In genomic region chrX:48314530-48315079, GRCm38 (mm10) we compare ENCODE assay signal across 8 mouse cellular contexts. TPM values are rescaled to one million over a fixed set of nuclear protein-coding genes. Genes with fewer than 3 reads are reported as not detected.
DNase-seq lines count a peak whose midpoint lies in the region; ATAC-seq and TF ChIP-seq lines count a peak whose summit lies in the region.

No protein-coding gene starts in this region.

- peak; percentile 83 for ATAC-seq in heart, embryonic 11.5 days (replicated peaks; ENCODE audit: insufficient number of reproducible peaks, low FRiP score, low TSS enrichment)
- peak; percentile 85 for ATAC-seq in kidney, embryonic 16.5 days (ENCODE audit: low FRiP score, low TSS enrichment)

- no peak overlapping the region for H3K27ac ChIP-seq in embryonic fibroblast, embryonic 13.5 days (ENCODE audit: insufficient read depth, low read length)
- H3K27ac ChIP-seq in heart, embryonic 11.5 days (ENCODE audit: low read depth, low read length) = no peak overlapping the region
- H3K27ac ChIP-seq in kidney, embryonic 16.5 days (ENCODE audit: low read length) = no peak overlapping the region

- peaks cover 16% of the 10 kb centered on the region for H3K27me3 ChIP-seq in heart, embryonic 11.5 days (ENCODE audit: control insufficient read depth, insufficient read depth, low read length)
- peaks cover 10% of the 10 kb centered on the region; the same call in 1 of the 2 replicates for H3K27me3 ChIP-seq in kidney, embryonic 16.5 days (ENCODE audit: insufficient read depth, low read length)

- no peaks in the 10 kb centered on the region for H3K9me3 ChIP-seq in heart, embryonic 11.5 days (replicated peaks; ENCODE audit: control insufficient read depth, low read length)
- H3K9me3 ChIP-seq in kidney, embryonic 16.5 days (ENCODE audit: low read length) = no peaks in the 10 kb centered on the region

- H3K4me2 ChIP-seq in heart, embryonic 11.5 days = peak overlapping the region; percentile 60
- peak overlapping the region; percentile 61 for H3K4me2 ChIP-seq in kidney, embryonic 16.5 days (replicated peaks; ENCODE audit: low read depth, low read length)

- 9% methylated on average over 30 of the region's 33 CpGs for WGBS in heart, embryonic 11.5 days (ENCODE audit: insufficient replicate concordance)
- 12% methylated on average over 28 of the region's 33 CpGs for WGBS in kidney, embryonic 16.5 days

- DNase-seq in 416B (ENCODE audit: low read depth) (peak; percentile 93), liver (peak; percentile 94)
- peak; percentile 81 for DNase-seq in brain, adult 2 months (ENCODE audit: low read depth, low spot score)
- peak; percentile 52 to 72 for DNase-seq in monocyte, adult 2 months (ENCODE audit: low read depth in 1 of 2, low spot score in 2 of 2)
- DNase-seq in spleen, postnatal 14 days (ENCODE audit: low spot score in 2 of 2) = peak; percentile 83 to 84

- H3K4me1 ChIP-seq in embryonic fibroblast, embryonic 13.5 days (ENCODE audit: control insufficient read depth, insufficient read depth, low read length) = no peaks in the 10 kb centered on the region
- no peaks in the 10 kb centered on the region for H3K4me1 ChIP-seq in heart, embryonic 11.5 days (ENCODE audit: control insufficient read depth, insufficient read depth, low read length)
- no peaks in the 10 kb centered on the region for H3K4me1 ChIP-seq in kidney, embryonic 16.5 days (ENCODE audit: insufficient read depth, low read length)

- peak overlapping the region; percentile 39; the same call in 1 of the 2 replicates for H3K9ac ChIP-seq in heart, embryonic 11.5 days (ENCODE audit: low read depth, low read length)
- peak overlapping the region; percentile 54; the same call in 1 of the 2 replicates for H3K9ac ChIP-seq in kidney, embryonic 16.5 days (replicated peaks; ENCODE audit: low read length)

- peak overlapping the region; percentile 38 for H3K4me3 ChIP-seq in embryonic fibroblast, embryonic 13.5 days (ENCODE audit: insufficient read depth, low read length)
- H3K4me3 ChIP-seq in heart, embryonic 11.5 days (ENCODE audit: low read depth, low read length) = peak overlapping the region; percentile 39
- H3K4me3 ChIP-seq in kidney, embryonic 16.5 days (ENCODE audit: low read length) = peak overlapping the region; percentile 51

- H3K36me3 ChIP-seq in heart, embryonic 11.5 days (ENCODE audit: control insufficient read depth, insufficient read depth, low read length) = no peaks in the 10 kb centered on the region
- no peaks in the 10 kb centered on the region for H3K36me3 ChIP-seq in kidney, embryonic 16.5 days (ENCODE audit: insufficient read depth, low read length)

- peak; percentile 55 for TF ChIP-seq POLR2A in embryonic fibroblast, embryonic 13.5 days (IDR thresholded peaks at IDR 0.05; ENCODE audit: low read depth, low read length)

- no peak for TF ChIP-seq CTCF in embryonic fibroblast, embryonic 13.5 days (IDR thresholded peaks at IDR 0.05; ENCODE audit: borderline replicate concordance, insufficient read depth, low read length)

RNA-seq across cellular contexts. Expression of gene Bcorl1, which starts 26.6 kb away (rescaled TPM):
- 9.2 and 9.7 TPM in 2 replicates for polyA plus RNA-seq in embryonic fibroblast, embryonic 13.5 days (2011; ENCODE audit: insufficient read length, low read depth, missing spikeins)
- polyA plus RNA-seq in heart, embryonic 11.5 days (2014; fragmentation: Nextera tagmentation; extraction: Ambion mirVana) = 4.7 and 6.6 TPM in 2 replicates
- 5.6 and 6.2 TPM in 2 replicates for polyA plus RNA-seq in kidney, embryonic 16.5 days (2015; fragmentation: Nextera tagmentation; extraction: Ambion mirVana)

RNA-seq across cellular contexts. Expression of gene Utp14a, which starts 57.9 kb away (rescaled TPM):
- polyA plus RNA-seq in embryonic fibroblast, embryonic 13.5 days (2011; ENCODE audit: insufficient read length, low read depth, missing spikeins) = 26.9 and 29.3 TPM in 2 replicates
- 11.0 and 12.0 TPM in 2 replicates for polyA plus RNA-seq in heart, embryonic 11.5 days (2014; fragmentation: Nextera tagmentation; extraction: Ambion mirVana)
- 15.6 and 17.8 TPM in 2 replicates for polyA plus RNA-seq in kidney, embryonic 16.5 days (2015; fragmentation: Nextera tagmentation; extraction: Ambion mirVana)
